Mouse (Mus musculus) C2C12 (cell line): ENCODE measurements around the gene Galnt7.

Experiments
- CTCF ChIP-seq: IDR thresholded peaks from one replicate; pipeline ENCODE4 v1.5.1; 2011; ENCODE audit not compliant: control insufficient read depth, insufficient read depth, insufficient read length
- MAX ChIP-seq: IDR thresholded peaks from one replicate; pipeline ENCODE4 v1.6.1; 2011; ENCODE audit warnings: mild to moderate bottlenecking, control low read depth
- MYOD1 ChIP-seq: IDR thresholded peaks from one replicate; pipeline ENCODE4 v1.6.1; 2011; ENCODE audit warnings: low read depth; ENCODE audit not compliant: control insufficient read depth, insufficient read length
- MYOG ChIP-seq: IDR thresholded peaks from one replicate; pipeline ENCODE4 v1.6.1; 2011; ENCODE audit not compliant: control insufficient read depth, insufficient read length; ENCODE audit errors: extremely low read depth
- USF1 ChIP-seq: IDR thresholded peaks from one replicate; pipeline ENCODE4 v1.6.1; 2011; ENCODE audit warnings: low read depth, mild to moderate bottlenecking, control low read depth, moderate library complexity

DNA sequence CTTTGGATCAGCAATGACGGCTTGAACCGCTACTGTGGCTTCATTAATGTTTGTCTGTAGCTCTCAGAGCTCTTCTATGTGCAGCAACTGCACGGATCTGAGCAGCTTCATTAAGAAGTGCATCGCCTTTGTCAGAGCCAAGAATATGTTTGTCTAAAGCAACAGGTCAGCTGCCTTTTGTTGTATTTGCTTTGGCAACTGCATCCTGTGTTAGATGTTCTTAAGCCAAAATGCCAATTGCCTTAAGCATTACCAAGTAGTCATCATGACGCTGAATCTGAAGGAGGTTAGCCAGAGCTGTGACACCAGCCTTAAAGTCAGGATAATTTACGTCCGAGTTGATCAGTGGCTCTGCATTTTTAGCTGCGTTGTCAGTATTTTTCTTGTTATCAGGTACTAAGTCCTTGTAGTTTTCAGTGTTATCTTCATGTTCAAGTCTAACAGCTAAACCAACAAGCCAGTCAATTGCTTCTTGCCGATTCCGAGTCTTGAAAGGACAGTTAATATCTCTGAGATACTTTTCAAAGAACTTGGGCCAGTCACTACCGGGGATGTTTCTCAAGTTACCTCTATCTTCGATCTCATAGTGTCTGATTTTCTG, 132.5 kb downstream of the Galnt7 start:
- TF ChIP-seq CTCF: no peak
- TF ChIP-seq MAX: no peak
- no peak for TF ChIP-seq MYOG
- no peak for TF ChIP-seq USF1
- no peak for TF ChIP-seq MYOD1
